Mouse (Mus musculus) embryonic facial prominence, embryonic 13.5 days (tissue): Measurements from ENCODE around the gene Dalrd3. TPM values are rescaled to one million over a fixed set of nuclear protein-coding genes. Genes with fewer than 3 reads are reported as not detected.

Source experiments
- ATAC-seq: fragments of 200-750 bp; cut with Nextera tagmentation; 2 replicates; pipeline ENCODE4 v1.8.0; 2017; ENCODE audit warnings: low read depth; ENCODE audit not compliant: insufficient number of reproducible peaks, insufficient read depth, low FRiP score, low TSS enrichment
- H3K27ac ChIP-seq: fragments of 300-500 bp; sonication (generic); 2 replicates; pipeline ENCODE4 v1.5.1; 2015; ENCODE audit warnings: moderate library complexity, mild to moderate bottlenecking, inconsistent platforms
- H3K27me3 ChIP-seq: fragments of 300-500 bp; sonication (generic); 2 replicates; pipeline ENCODE4 v1.6.1; 2015; ENCODE audit warnings: mild to moderate bottlenecking, inconsistent platforms
- H3K36me3 ChIP-seq: fragments of 300-500 bp; sonication (generic); 2 replicates; pipeline ENCODE4 v1.6.1; 2015; ENCODE audit warnings: mild to moderate bottlenecking, inconsistent platforms
- H3K4me1 ChIP-seq: fragments of 300-500 bp; sonication (generic); 2 replicates; pipeline ENCODE4 v1.6.1; 2015; ENCODE audit warnings: inconsistent platforms
- H3K4me2 ChIP-seq: fragments of 300-500 bp; sonication (generic); 2 replicates; pipeline ENCODE4 v1.6.1; 2015; ENCODE audit warnings: moderate library complexity, mild to moderate bottlenecking, inconsistent platforms
- H3K4me3 ChIP-seq: fragments of 300-500 bp; sonication (generic); 2 replicates; pipeline ENCODE4 v1.5.1; 2015; ENCODE audit warnings: mild to moderate bottlenecking, inconsistent platforms
- H3K9ac ChIP-seq: fragments of 300-500 bp; sonication (generic); 2 replicates; pipeline ENCODE4 v1.6.1; 2015; ENCODE audit warnings: mild to moderate bottlenecking, inconsistent platforms
- H3K9me3 ChIP-seq: fragments of 300-500 bp; sonication (generic); 2 replicates; pipeline ENCODE4 v1.6.1; 2016; ENCODE audit warnings: inconsistent platforms
- WGBS: fragments of 180-500 bp; shearing (Covaris S2); methylation state at CpG from one replicate; pipeline ENCODE4 v1.1.7; 2015; ENCODE audit warnings: mixed read lengths; 5-methylcytosine and 5-hydroxymethylcytosine counted together
- polyA plus RNA-seq: library from polyadenylated mRNA; unstranded; fragments of >200 nt; fragmentation: Nextera tagmentation; extraction: Ambion mirVana; gene quantifications from 2 replicates; pipeline ENCODE4 v1.2.1, GENCODE M21; 2015

Gene Dalrd3
- polyA plus RNA-seq, result 176 and 185 TPM in 2 replicates

DNA sequence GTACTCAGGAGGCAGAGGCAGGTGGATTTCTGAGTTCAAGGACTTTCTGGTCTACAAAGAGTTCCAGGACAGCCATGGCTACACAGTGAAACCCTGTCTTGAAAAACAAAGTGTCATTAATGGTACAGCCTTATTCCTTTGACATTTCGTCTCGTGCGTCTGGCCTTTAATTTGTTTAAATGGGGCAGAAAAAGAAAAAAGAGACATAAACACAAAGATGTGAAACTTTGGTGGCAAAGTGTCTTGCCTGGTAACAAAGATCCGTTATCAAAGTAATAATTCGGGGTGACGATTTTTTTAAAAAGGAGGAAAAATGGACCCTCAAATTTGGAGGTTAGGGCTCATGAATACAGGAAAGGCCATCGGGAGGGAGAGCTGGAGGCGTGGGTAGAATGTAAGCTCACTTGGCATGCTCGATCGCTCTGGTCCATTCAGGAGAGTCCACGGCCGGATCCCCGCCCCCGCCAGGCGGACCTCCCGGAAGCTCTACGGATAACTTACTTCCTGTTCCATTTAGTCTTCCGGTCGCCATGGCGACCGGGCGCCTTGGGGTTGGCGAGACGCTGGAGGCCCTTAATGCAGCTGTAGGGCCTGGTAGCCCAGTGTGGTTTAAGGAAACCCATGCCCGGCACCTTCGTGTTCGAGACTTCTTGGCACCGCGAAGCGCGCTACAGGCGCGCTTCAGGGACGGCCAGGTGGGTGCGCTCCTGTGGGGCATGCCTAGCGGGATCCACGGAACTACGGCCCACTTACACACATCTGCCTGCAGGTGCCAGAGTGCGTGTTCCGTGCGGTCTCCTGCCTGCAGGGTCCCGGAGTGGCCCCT, at the start of gene Dalrd3:
Dalrd3 (plus strand) TSS at position 506 of the 826 bp plus-strand sequence.
- 5% methylated on average over 42 of the region's 42 CpGs for WGBS
- Histone ChIP-seq H3K4me3 (peak within 1 kb of the TSS; percentile 68), H3K36me3 (peaks cover 54% of the 10 kb centered on the region), H3K4me1 (peaks cover 51% of the 10 kb centered on the region), H3K9me3 (no peaks in the 10 kb centered on the region), H3K4me2 (peak within 1 kb of the TSS; percentile 99), H3K9ac (peak within 1 kb of the TSS; percentile 78), H3K27me3 (no peaks in the 10 kb centered on the region), H3K27ac (peak within 1 kb of the TSS; percentile 73)
- ATAC-seq, result peak; percentile 45

DNA sequence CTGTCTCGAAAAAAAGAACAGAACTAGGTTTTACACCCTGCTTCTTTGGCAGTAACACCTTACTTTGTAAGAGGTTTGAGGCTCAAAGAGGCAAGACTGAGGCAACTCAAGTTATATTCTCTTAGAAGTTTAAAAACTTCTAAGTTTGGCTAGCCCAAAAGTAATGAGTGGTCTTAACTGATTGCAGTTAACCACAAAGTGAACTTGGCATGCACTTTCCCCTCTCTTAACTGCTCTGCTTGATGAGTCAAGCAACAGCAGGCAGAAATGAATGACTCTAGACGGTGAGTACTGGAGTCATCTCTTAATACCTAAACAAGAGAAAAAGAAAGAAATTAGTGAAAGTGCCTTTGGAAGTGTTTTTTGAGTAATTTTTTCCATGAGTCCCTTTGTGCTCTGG, 48.1 kb upstream of the Dalrd3 start:
- Histone ChIP-seq H3K9ac (no peak overlapping the region), H3K4me3 (no peak overlapping the region), H3K27me3 (no peaks in the 10 kb centered on the region), H3K27ac (no peak overlapping the region), H3K4me1 (peaks cover 14% of the 10 kb centered on the region), H3K9me3 (no peaks in the 10 kb centered on the region), H3K4me2 (no peak overlapping the region), H3K36me3 (peaks cover 27% of the 10 kb centered on the region)
- ATAC-seq, result no peak
- 82% methylated on average over 2 of the region's 2 CpGs for WGBS

DNA sequence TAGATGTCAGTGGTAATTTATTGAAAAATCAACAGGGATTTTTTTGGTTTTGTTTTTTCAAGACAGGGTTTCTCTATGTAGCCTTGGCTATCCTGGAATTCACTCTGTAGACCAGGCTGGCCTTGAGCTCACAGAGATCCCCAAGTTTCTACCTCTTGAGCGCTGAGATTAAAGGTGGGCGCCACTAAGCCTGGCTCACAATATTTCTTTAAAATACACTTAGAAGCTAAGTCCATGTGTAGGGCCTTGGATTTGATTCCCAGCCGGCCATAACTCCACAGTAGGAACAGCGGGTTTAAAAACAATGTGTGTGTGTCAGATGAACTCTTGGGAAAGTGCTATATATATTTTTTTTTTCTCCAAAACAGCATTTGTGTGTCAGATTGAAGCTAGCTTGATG, 46.3 kb upstream of the Dalrd3 start:
- Histone ChIP-seq H3K36me3 (peaks cover 29% of the 10 kb centered on the region), H3K4me1 (peaks cover 14% of the 10 kb centered on the region), H3K9ac (no peak overlapping the region), H3K9me3 (no peaks in the 10 kb centered on the region), H3K27ac (no peak overlapping the region), H3K27me3 (no peaks in the 10 kb centered on the region), H3K4me2 (no peak overlapping the region), H3K4me3 (no peak overlapping the region)
- ATAC-seq, result no peak
- 96% methylated on average over 4 of the region's 4 CpGs for WGBS

DNA sequence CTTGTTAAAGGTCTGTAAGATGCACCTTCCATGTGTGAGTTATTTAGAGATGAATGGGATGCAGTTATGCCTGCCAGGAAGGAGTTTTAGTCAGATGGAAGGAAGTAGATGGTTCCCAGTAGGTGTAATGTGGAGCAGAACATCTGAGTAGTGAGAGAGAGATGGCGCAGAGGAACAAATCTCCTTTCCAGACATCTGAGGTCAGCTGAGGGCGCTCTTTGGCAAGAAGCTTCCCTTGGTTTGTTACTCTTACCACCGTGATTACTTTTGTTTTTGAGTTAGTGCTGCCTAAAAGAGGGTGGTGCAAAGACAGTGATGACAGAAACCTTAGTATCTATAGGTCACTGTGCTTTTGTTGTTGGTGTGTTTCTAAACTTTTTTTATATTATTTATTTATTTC, 44.3 kb upstream of the Dalrd3 start:
- no peak overlapping the region for H3K4me3 ChIP-seq
- WGBS, result 83% methylated on average over 3 of the region's 3 CpGs
- no peaks in the 10 kb centered on the region for H3K9me3 ChIP-seq
- no peaks in the 10 kb centered on the region for H3K27me3 ChIP-seq
- peaks cover 39% of the 10 kb centered on the region for H3K36me3 ChIP-seq
- H3K9ac ChIP-seq, result no peak overlapping the region
- ATAC-seq, result no peak
- no peaks in the 10 kb centered on the region for H3K4me1 ChIP-seq
- no peak overlapping the region for H3K27ac ChIP-seq
- H3K4me2 ChIP-seq, result no peak overlapping the region

DNA sequence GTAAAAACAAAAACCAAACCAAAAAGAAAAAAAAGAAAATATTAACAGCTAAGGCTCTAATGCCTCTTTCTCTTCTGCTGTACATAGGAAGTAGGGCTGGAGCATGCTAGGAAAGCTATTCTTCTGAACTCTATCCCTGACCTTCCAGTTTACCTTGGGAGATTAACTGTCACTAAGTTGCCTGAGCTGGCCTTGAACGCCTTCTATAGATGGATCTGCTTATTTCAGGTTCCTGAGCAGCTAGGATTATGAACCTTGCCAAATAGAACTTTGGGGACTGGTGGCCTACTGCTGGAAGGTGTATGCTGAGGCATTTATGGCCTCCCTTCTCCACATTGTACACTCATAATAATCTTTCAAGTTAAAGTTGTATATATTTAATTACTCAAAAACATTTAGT, 38.7 kb upstream of the Dalrd3 start:
- H3K4me2 ChIP-seq, result no peak overlapping the region
- H3K27ac ChIP-seq, result no peak overlapping the region
- H3K27me3 ChIP-seq, result no peaks in the 10 kb centered on the region
- H3K9me3 ChIP-seq, result no peaks in the 10 kb centered on the region
- no peak for ATAC-seq
- WGBS, result 97% methylated on average over 1 of the region's 1 CpGs
- H3K4me1 ChIP-seq, result no peaks in the 10 kb centered on the region
- H3K4me3 ChIP-seq, result no peak overlapping the region
- H3K36me3 ChIP-seq, result peaks cover 74% of the 10 kb centered on the region
- no peak overlapping the region for H3K9ac ChIP-seq

DNA sequence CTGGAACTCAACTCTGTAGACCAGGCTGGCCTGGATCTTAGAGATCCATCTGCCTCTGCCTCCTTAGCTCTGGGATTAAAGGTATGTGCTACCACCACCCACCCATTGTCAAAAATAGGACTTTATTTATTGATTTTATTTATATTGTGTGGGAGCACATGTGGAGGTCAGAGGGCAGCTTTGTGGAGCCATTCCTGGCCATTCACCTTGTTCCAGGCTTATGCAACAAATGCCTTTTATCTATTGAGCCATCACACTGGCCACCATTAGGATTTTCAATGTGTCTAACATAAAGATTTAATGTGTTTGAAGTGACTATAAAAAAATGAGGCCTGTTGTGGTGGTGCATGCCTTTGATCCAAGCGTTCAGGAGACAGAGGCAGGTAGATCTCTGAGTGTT, 38.2 kb upstream of the Dalrd3 start:
- Histone ChIP-seq H3K4me3 (no peak overlapping the region), H3K4me2 (no peak overlapping the region), H3K9me3 (no peaks in the 10 kb centered on the region), H3K27me3 (no peaks in the 10 kb centered on the region), H3K36me3 (peaks cover 79% of the 10 kb centered on the region), H3K4me1 (no peaks in the 10 kb centered on the region), H3K9ac (no peak overlapping the region), H3K27ac (no peak overlapping the region)
- no peak for ATAC-seq
- WGBS, result 96% methylated on average over 1 of the region's 1 CpGs

DNA sequence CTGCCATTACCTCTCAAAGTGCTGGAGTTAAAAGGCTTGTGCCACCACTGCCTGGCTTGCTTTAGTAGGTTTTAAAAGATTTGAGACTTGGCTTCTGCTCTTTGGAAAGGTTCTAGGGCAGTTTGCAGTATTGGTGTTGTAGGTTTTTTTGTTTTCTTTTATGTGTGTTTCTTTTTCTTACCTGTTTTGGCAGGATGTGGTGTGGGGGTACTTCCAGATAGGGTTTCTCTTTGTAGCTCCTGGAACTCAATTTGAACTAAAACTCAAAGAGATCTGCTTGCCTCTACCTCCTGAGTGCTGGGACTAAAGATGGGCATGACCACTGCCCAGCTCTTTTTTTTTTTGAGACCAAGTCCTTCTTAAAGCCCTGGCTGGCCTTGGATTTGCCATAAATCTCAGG, 28.8 kb upstream of the Dalrd3 start:
- Histone ChIP-seq H3K9ac (no peak overlapping the region), H3K4me3 (no peak overlapping the region), H3K27me3 (no peaks in the 10 kb centered on the region), H3K4me2 (no peak overlapping the region), H3K27ac (no peak overlapping the region), H3K36me3 (peaks cover 87% of the 10 kb centered on the region), H3K9me3 (no peaks in the 10 kb centered on the region), H3K4me1 (no peaks in the 10 kb centered on the region)
- no peak for ATAC-seq

DNA sequence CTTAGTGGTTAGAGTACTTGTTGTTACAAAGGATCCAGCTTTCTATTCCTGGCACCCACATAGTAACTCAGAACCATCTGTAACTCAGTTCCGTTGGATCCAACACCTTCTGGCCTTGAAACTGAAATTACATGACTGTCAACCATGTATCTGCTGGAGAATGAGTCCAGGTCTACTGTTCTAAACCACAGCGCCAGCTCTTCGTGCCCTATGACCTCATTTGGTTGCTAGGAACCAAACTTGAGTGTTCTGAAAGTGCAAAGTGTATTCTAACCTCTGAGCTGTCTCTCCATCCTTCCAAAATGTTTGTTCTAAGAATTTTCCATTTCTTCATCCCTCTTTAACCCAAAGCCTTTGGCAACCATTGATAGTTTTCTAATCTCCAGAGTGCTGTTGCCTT, 23.7 kb upstream of the Dalrd3 start:
- no peaks in the 10 kb centered on the region for H3K4me1 ChIP-seq
- WGBS, result 98% methylated on average over 3 of the region's 3 CpGs
- no peak for ATAC-seq
- no peak overlapping the region for H3K27ac ChIP-seq
- no peaks in the 10 kb centered on the region for H3K27me3 ChIP-seq
- no peak overlapping the region for H3K4me2 ChIP-seq
- H3K9me3 ChIP-seq, result no peaks in the 10 kb centered on the region
- peaks cover 89% of the 10 kb centered on the region for H3K36me3 ChIP-seq
- H3K4me3 ChIP-seq, result no peak overlapping the region
- no peak overlapping the region for H3K9ac ChIP-seq

DNA sequence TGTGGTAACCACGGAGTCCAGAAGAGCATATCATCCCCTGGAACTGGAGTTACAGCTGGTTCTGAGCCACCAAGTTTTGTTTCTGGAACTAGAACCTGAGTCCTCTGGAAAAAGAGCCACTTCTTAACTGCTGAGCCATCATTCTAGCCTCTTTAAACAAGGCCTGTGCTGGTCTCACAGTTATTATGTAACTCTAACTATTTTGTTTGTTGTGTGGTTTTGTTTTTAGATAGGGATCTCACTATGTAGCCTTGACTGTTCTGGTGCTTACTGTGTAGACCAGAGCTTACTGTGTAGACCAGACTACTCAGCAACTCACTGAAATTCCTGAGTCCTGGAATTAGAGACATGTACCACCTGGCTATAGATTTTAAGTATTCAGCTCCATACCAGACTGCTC, 22.8 kb upstream of the Dalrd3 start:
- 95% methylated on average over 1 of the region's 1 CpGs for WGBS

DNA sequence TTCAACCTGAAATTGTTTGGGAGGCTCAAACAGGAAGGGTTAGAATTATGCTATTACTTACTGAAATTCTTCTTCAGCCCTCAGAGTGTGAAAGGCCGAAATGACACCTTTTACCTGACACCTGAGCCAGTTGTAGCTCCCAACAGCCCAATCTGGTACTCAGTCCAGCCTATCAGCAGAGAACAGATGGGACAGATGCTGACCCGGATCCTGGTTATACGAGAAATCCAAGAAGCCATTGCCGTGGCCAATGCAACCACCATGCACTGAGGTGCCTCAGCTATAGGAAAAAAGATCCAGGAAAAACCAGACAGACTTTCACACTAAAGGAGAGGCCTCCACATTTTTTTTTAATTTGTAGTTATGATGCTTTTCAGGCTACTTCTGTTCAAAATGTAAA, 10.5 kb upstream of the Dalrd3 start:
- H3K27me3 ChIP-seq, result no peaks in the 10 kb centered on the region
- ATAC-seq, result no peak
- no peak overlapping the region for H3K9ac ChIP-seq
- 84% methylated on average over 4 of the region's 4 CpGs for WGBS
- no peak overlapping the region for H3K4me2 ChIP-seq
- no peak overlapping the region for H3K4me3 ChIP-seq
- peaks cover 14% of the 10 kb centered on the region for H3K4me1 ChIP-seq
- no peaks in the 10 kb centered on the region for H3K9me3 ChIP-seq
- H3K36me3 ChIP-seq, result peaks cover 79% of the 10 kb centered on the region
- H3K27ac ChIP-seq, result peak overlapping the region; percentile 29; the same call in 1 of the 2 replicates

More for the DNA sequence above, 22.8 kb upstream of the Dalrd3 start:
- Histone ChIP-seq H3K36me3 (peaks cover 86% of the 10 kb centered on the region), H3K4me1 (no peaks in the 10 kb centered on the region), H3K27ac (no peak overlapping the region), H3K9me3 (no peaks in the 10 kb centered on the region), H3K27me3 (no peaks in the 10 kb centered on the region), H3K4me2 (no peak overlapping the region), H3K9ac (no peak overlapping the region), H3K4me3 (no peak overlapping the region)
- no peak for ATAC-seq

DNA sequence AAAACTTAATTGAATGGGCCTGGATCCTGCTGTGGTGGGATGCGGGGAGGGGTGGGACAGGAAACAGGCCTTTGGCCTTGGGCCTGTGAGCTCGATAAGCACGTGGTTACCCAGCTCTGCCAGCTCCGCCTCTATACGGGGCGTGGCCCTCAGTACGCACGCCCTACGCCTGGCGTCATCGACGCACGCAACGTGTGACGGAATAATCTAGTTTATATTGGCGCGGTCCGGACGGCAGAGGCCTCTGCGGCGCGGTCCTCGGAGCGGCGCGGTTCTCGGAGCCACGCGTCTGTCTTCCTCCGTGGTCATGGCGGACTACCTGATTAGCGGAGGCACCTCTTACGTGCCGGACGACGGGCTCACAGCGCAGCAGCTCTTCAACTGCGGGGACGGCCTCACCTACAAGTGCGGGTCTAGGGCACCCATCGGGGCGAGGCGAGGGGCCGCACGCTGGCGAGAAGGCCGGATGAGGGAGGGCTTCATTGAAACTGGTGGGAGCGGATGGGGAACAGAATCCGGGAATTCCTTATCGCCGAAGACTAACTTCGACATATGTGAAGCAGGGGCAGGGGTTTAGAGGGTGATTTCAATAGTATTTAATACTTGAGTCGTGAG, 9.4 kb upstream of the Dalrd3 start, which contains the start of gene Impdh2:
Impdh2 (plus strand) TSS at position 60 of the 615 bp plus-strand sequence.
- Histone ChIP-seq H3K9ac (peak within 1 kb of the TSS; percentile 82), H3K4me2 (peak within 1 kb of the TSS; percentile 78), H3K36me3 (peaks cover 81% of the 10 kb centered on the region), H3K27ac (peak within 1 kb of the TSS; percentile 81), H3K4me3 (peak within 1 kb of the TSS; percentile 61), H3K27me3 (no peaks in the 10 kb centered on the region), H3K9me3 (no peaks in the 10 kb centered on the region), H3K4me1 (peaks cover 15% of the 10 kb centered on the region)
- WGBS, result under 1% methylated on average over 53 of the region's 53 CpGs
- peak; percentile 95 for ATAC-seq

DNA sequence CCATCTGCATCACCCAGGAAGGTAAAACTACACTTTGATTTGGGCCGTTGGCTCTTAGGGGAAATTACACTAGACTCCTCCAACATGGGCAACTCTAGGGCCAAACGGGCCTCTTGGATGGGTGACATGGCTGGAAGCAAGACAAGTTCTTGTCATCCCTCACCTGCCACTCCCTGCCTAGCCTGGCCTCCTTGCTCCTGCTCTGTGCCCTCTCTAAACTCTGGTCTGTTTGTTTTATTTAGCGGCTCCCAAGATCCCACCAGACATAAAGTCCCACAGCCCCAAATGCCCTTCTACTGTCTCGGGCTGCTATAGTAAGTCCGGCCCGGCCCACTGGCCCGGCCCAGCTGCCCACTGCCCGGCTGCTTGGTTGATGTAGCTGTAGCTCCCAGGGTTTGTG, 6.0 kb upstream of the Dalrd3 start:
- H3K27me3 ChIP-seq, result no peaks in the 10 kb centered on the region
- H3K4me1 ChIP-seq, result peaks cover 34% of the 10 kb centered on the region
- H3K36me3 ChIP-seq, result peaks cover 58% of the 10 kb centered on the region
- no peak overlapping the region for H3K4me2 ChIP-seq
- no peak for ATAC-seq
- H3K4me3 ChIP-seq, result no peak overlapping the region
- H3K9me3 ChIP-seq, result no peaks in the 10 kb centered on the region
- 93% methylated on average over 8 of the region's 8 CpGs for WGBS
- peak overlapping the region; percentile 32; the same call in 1 of the 2 replicates for H3K9ac ChIP-seq
- H3K27ac ChIP-seq, result no peak overlapping the region
